Mouse (Mus musculus): ENCODE data around the gene Mark1.
A peak's percentile ranks its signal among the peaks of the same experiment; 100 is the strongest.

Gene Mark1

GRCm38 (mm10) chr1:184999071-184999750 is at the start of gene Mark1:
Gene Mark1 (minus strand): TSS chr1:184999570.
- DNase-seq (ENCODE audit: low spot score), result no peak

- no peak for DNase-seq (ENCODE audit: low spot score)
Observed at GRCm38 (mm10) chr1:185047516-185048247, 48.3 kb upstream of the Mark1 start.

GRCm38 (mm10) chr1:185046513-185046912 is 47.1 kb upstream of the Mark1 start:
- DNase-seq (ENCODE audit: low spot score), result no peak

- no peak for DNase-seq (ENCODE audit: low spot score)
Observed at GRCm38 (mm10) chr1:185038183-185038686, 38.9 kb upstream of the Mark1 start.

- DNase-seq (ENCODE audit: low spot score), result no peak
Observed at GRCm38 (mm10) chr1:185030565-185030964, 31.2 kb upstream of the Mark1 start.

- no peak for DNase-seq (ENCODE audit: low spot score)
Observed at GRCm38 (mm10) chr1:185020429-185021168, 21.2 kb upstream of the Mark1 start.

GRCm38 (mm10) chr1:185012566-185012965 is 13.2 kb upstream of the Mark1 start:
- no peak for DNase-seq (ENCODE audit: low spot score)

GRCm38 (mm10) chr1:185007066-185007465 is 7.7 kb upstream of the Mark1 start:
- DNase-seq (ENCODE audit: low spot score), result no peak

GRCm38 (mm10) chr1:184999780-185000599 is 620 bp upstream of the Mark1 start:
- peak; percentile 37 for DNase-seq (ENCODE audit: low spot score)

GRCm38 (mm10) chr1:184998631-184999030 is 739 bp downstream of the Mark1 start:
- no peak for DNase-seq (ENCODE audit: low spot score)

GRCm38 (mm10) chr1:184998161-184998560 is 1.2 kb downstream of the Mark1 start:
- DNase-seq (ENCODE audit: low spot score), result no peak

GRCm38 (mm10) chr1:184997466-184997865 is 1.9 kb downstream of the Mark1 start:
- DNase-seq (ENCODE audit: low spot score), result no peak

GRCm38 (mm10) chr1:184995335-184995734 is 4.0 kb downstream of the Mark1 start:
- no peak for DNase-seq (ENCODE audit: low spot score)

GRCm38 (mm10) chr1:184991191-184991590 is 8.2 kb downstream of the Mark1 start:
- no peak for DNase-seq (ENCODE audit: low spot score)

GRCm38 (mm10) chr1:184986748-184987147 is 12.6 kb downstream of the Mark1 start:
- DNase-seq (ENCODE audit: low spot score), result no peak

GRCm38 (mm10) chr1:184984723-184985122 is 14.6 kb downstream of the Mark1 start:
- no peak for DNase-seq (ENCODE audit: low spot score)

- DNase-seq (ENCODE audit: low spot score), result no peak
Observed at GRCm38 (mm10) chr1:184983751-184984150, 15.6 kb downstream of the Mark1 start.

GRCm38 (mm10) chr1:184972214-184972776 is 27.1 kb downstream of the Mark1 start:
- DNase-seq (ENCODE audit: low spot score), result no peak

GRCm38 (mm10) chr1:184969374-184969773 is 30.0 kb downstream of the Mark1 start:
- DNase-seq (ENCODE audit: low spot score), result no peak

GRCm38 (mm10) chr1:184965682-184966360 is 33.5 kb downstream of the Mark1 start:
- DNase-seq (ENCODE audit: low spot score), result no peak
